Mouse (Mus musculus) embryonic fibroblast, embryonic 13.5 days (primary cell): Measurements from ENCODE around the gene BC005624.

Experiments
- CTCF ChIP-seq: IDR thresholded peaks from 2 replicates; pipeline ENCODE4 v1.5.1; 2011; ENCODE audit warnings: mild to moderate bottlenecking, control low read depth, low read length, moderate library complexity, borderline replicate concordance; ENCODE audit not compliant: insufficient read depth
- POLR2A ChIP-seq: IDR thresholded peaks from 2 replicates; pipeline ENCODE4 v1.6.1; 2011; ENCODE audit warnings: low read depth, mild to moderate bottlenecking, control low read depth, low read length, moderate library complexity

DNA sequence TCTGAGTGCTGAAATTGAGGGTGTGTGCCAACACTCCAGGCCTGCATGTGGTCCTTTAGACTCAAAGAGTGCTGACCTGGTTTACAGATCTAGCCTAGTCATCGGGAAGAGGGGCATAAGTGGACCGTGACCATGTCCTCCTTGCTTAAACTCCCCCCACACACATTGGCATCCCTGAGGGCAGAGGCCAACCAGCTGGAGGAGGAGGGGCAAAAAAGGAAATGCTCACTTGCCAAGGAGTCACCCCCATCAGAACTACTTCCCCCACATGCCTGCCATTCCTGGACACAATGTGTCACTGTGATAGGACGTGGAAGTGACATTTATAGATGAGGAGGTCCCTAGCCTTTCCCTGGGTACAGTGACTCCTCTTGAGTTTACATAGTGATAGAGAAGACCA is 43.5 kb upstream of the BC005624 start:
- TF ChIP-seq CTCF (no peak), POLR2A (no peak)
